Mouse (Mus musculus): ENCODE data around the gene Mars.

- TF ChIP-seq CTCF (conservative IDR thresholded peaks at IDR 0.05 in 1 of 2, IDR thresholded peaks at IDR 0.05 in 1 of 2; ENCODE audit: low read depth in 2 of 2, low read length in 2 of 2) (no peak), CHD1 (IDR thresholded peaks at IDR 0.05; ENCODE audit: low read depth, low read length) (no peak), SMC3 (IDR thresholded peaks at IDR 0.05; ENCODE audit: low read depth, low read length) (no peak), RAD21 (IDR thresholded peaks at IDR 0.05; ENCODE audit: low read depth, low read length) (no peak), POLR2A (IDR thresholded peaks at IDR 0.05; ENCODE audit: low read depth, low read length) (no peak), ZNF384 (IDR thresholded peaks at IDR 0.05; ENCODE audit: low read depth, low read length) (no peak), USF1 (IDR thresholded peaks at IDR 0.05; ENCODE audit: low read depth, low read length) (no peak)
Measured at GRCm38 (mm10) chr10:127325454-127326016, 13.9 kb upstream of the Mars start.

All from CH12.LX (cell line).